Comparison of ENCODE assay signal across 8 mouse cellular contexts in the genomic region with DNA sequence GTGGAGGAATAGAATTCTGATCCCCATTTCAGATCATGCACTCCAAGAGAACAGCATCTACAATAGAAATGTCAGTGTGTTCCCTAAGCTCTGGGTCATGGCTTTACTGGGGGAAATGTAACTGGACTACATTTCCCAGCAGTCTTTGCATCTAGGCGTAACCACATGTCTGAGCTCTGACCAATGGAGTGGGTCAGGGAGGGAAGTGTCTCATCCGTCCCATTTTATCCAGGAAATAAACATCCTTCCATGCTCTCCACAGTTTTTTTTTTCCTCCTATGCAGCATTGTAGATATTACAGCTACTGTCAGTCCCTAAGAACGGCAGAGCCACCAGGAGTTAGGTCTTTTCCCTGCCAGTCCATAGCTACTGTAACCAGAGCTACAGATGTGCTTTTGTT. TPM values are rescaled to one million over a fixed set of nuclear protein-coding genes. Genes with fewer than 3 reads are reported as not detected.
A peak's percentile ranks its signal among the peaks of the same experiment; 100 is the strongest.
DNase-seq lines count a peak whose midpoint lies in the region; ATAC-seq and TF ChIP-seq lines count a peak whose summit lies in the region.

No protein-coding gene starts in this region.

- H3K27ac ChIP-seq in forebrain, embryonic 12.5 days, result no peak overlapping the region
- peak overlapping the region; percentile 67 for H3K27ac ChIP-seq in hindbrain, embryonic 16.5 days (ENCODE audit: low read depth, low read length)
- H3K27ac ChIP-seq in limb, embryonic 10.5 days, result peak overlapping the region; percentile 73
- no peak overlapping the region for H3K27ac ChIP-seq in midbrain, embryonic 11.5 days (ENCODE audit: low read depth, low read length)

- TF ChIP-seq CTCF in brain, embryonic 14.5 days (IDR thresholded peaks at IDR 0.05; ENCODE audit: borderline replicate concordance, extremely low read depth, insufficient read depth, insufficient read length), result no peak

- peak overlapping the region; percentile 22 for H3K4me3 ChIP-seq in forebrain, embryonic 12.5 days (replicated peaks)
- H3K4me3 ChIP-seq in hindbrain, embryonic 16.5 days (ENCODE audit: low read length), result peak overlapping the region; percentile 21
- peak overlapping the region; percentile 33; the same call in 1 of the 2 replicates for H3K4me3 ChIP-seq in limb, embryonic 10.5 days
- H3K4me3 ChIP-seq in midbrain, embryonic 11.5 days (ENCODE audit: low read depth, low read length), result peak overlapping the region; percentile 8; the same call in 1 of the 2 replicates

- DNase-seq in layer of hippocampus, adult 18-20 months (ENCODE audit: low spot score in 2 of 2), result peak; percentile 53 to 84
- no peak for DNase-seq in layer of hippocampus, adult 9-10 months (ENCODE audit: low spot score)
- peak; percentile 93 for DNase-seq in brain, embryonic 14.5 days (ENCODE audit: low read depth)
- no peak for DNase-seq in limb, embryonic 10.5 days (ENCODE audit: low spot score)
- DNase-seq in midbrain, embryonic 11.5 days (ENCODE audit: low spot score, missing footprints), result peak; percentile 92
- peak; percentile 52 for DNase-seq in thymus, postnatal 25 days

- no peaks in the 10 kb centered on the region for H3K27me3 ChIP-seq in forebrain, embryonic 12.5 days
- no peaks in the 10 kb centered on the region for H3K27me3 ChIP-seq in hindbrain, embryonic 16.5 days (replicated peaks; ENCODE audit: control insufficient read depth, insufficient read depth, low read length)
- H3K27me3 ChIP-seq in limb, embryonic 10.5 days (ENCODE audit: low read depth, poor library complexity, severe bottlenecking), result no peaks in the 10 kb centered on the region
- H3K27me3 ChIP-seq in midbrain, embryonic 11.5 days (ENCODE audit: control insufficient read depth, insufficient read depth, low read length), result no peaks in the 10 kb centered on the region

- no peak for TF ChIP-seq POLR2A in brain, embryonic 14.5 days (IDR thresholded peaks at IDR 0.05; ENCODE audit: borderline replicate concordance, extremely low read depth, insufficient read depth, insufficient read length, poor library complexity, severe bottlenecking)

- WGBS in forebrain, embryonic 12.5 days, result 10% methylated on average over 3 of the region's 3 CpGs
- WGBS in hindbrain, embryonic 16.5 days, result 1% methylated on average over 3 of the region's 3 CpGs
- WGBS in limb, embryonic 10.5 days, result 9% methylated on average over 3 of the region's 3 CpGs
- 11% methylated on average over 3 of the region's 3 CpGs for WGBS in midbrain, embryonic 11.5 days

- H3K4me2 ChIP-seq in forebrain, embryonic 12.5 days, result peak overlapping the region; percentile 53
- peak overlapping the region; percentile 62 for H3K4me2 ChIP-seq in hindbrain, embryonic 16.5 days (ENCODE audit: low read length)
- H3K4me2 ChIP-seq in midbrain, embryonic 11.5 days, result peak overlapping the region; percentile 42

- peaks cover 45% of the 10 kb centered on the region for H3K4me1 ChIP-seq in forebrain, embryonic 12.5 days
- H3K4me1 ChIP-seq in hindbrain, embryonic 16.5 days (ENCODE audit: control insufficient read depth, insufficient read depth, low read depth, low read length), result peaks cover 19% of the 10 kb centered on the region
- peaks cover 74% of the 10 kb centered on the region for H3K4me1 ChIP-seq in limb, embryonic 10.5 days
- H3K4me1 ChIP-seq in midbrain, embryonic 11.5 days (ENCODE audit: control insufficient read depth, insufficient read depth, low read length), result peaks cover 16% of the 10 kb centered on the region

- no peaks in the 10 kb centered on the region for H3K36me3 ChIP-seq in forebrain, embryonic 12.5 days (replicated peaks)
- H3K36me3 ChIP-seq in hindbrain, embryonic 16.5 days (ENCODE audit: control insufficient read depth, insufficient read depth, low read length), result no peaks in the 10 kb centered on the region
- H3K36me3 ChIP-seq in limb, embryonic 10.5 days, result no peaks in the 10 kb centered on the region
- H3K36me3 ChIP-seq in midbrain, embryonic 11.5 days (ENCODE audit: control insufficient read depth, insufficient read depth, low read length), result no peaks in the 10 kb centered on the region

- no peaks in the 10 kb centered on the region for H3K9me3 ChIP-seq in forebrain, embryonic 12.5 days
- no peaks in the 10 kb centered on the region for H3K9me3 ChIP-seq in hindbrain, embryonic 16.5 days (ENCODE audit: control insufficient read depth, low read length)
- no peaks in the 10 kb centered on the region for H3K9me3 ChIP-seq in limb, embryonic 10.5 days (replicated peaks)
- H3K9me3 ChIP-seq in midbrain, embryonic 11.5 days (ENCODE audit: control insufficient read depth, low read length), result no peaks in the 10 kb centered on the region

- ATAC-seq in forebrain, embryonic 12.5 days (ENCODE audit: low FRiP score), result peak; percentile 59
- ATAC-seq in hindbrain, embryonic 16.5 days, result peak; percentile 62
- peak; percentile 38; the same call in 1 of the 2 replicates for ATAC-seq in midbrain, embryonic 11.5 days (ENCODE audit: low FRiP score)

- no peak overlapping the region for H3K9ac ChIP-seq in forebrain, embryonic 12.5 days
- H3K9ac ChIP-seq in hindbrain, embryonic 16.5 days (ENCODE audit: low read depth, low read length), result no peak overlapping the region
- H3K9ac ChIP-seq in midbrain, embryonic 11.5 days (ENCODE audit: low read length), result no peak overlapping the region

RNA-seq across cellular contexts. Expression of a gene that starts 3.9 kb away (rescaled TPM):
- total RNA-seq in layer of hippocampus, adult 18-20 months (2021), result 1 to 10 TPM; 4.5 to 5.3 TPM
- polyA plus RNA-seq in brain, embryonic 14.5 days (2012; rRNA removed), result 0.57 and 0.72 TPM in 2 replicates
- 0.47 and 0.67 TPM in 2 replicates for polyA plus RNA-seq in forebrain, embryonic 12.5 days (2016; fragmentation: Nextera tagmentation; extraction: Ambion mirVana)
- polyA plus RNA-seq in hindbrain, embryonic 16.5 days (2015; fragmentation: Nextera tagmentation; extraction: Ambion mirVana), result 0.19 and 0.99 TPM in 2 replicates
- 0.55 and 0.95 TPM in 2 replicates for polyA plus RNA-seq in limb, embryonic 10.5 days (2016; fragmentation: Nextera tagmentation; extraction: Ambion mirVana)
- 0.21 and 0.74 TPM in 2 replicates for polyA plus RNA-seq in midbrain, embryonic 11.5 days (2014; fragmentation: Nextera tagmentation; extraction: Ambion mirVana)

Comparison
In these comparisons a context has a peak if more than half of its experiments do, and no peak if none do; other contexts are left out.
1. DNase-seq: peak in layer of hippocampus, adult 18-20 months (2 of 2), brain, embryonic 14.5 days (single experiment), midbrain, embryonic 11.5 days (single experiment) and thymus, postnatal 25 days (single experiment); none in layer of hippocampus, adult 9-10 months (single experiment) and limb, embryonic 10.5 days (single experiment).
2. H3K27ac ChIP-seq: peak in hindbrain, embryonic 16.5 days (single experiment) and limb, embryonic 10.5 days (single experiment); none in forebrain, embryonic 12.5 days (single experiment) and midbrain, embryonic 11.5 days (single experiment).
3. Peak in every context shown above with its lines, with median percentiles within 50 percentile points of each other: ATAC-seq, H3K4me2 ChIP-seq and H3K4me3 ChIP-seq.